Mouse (Mus musculus): ENCODE measurements at regions not wholly inside any gene's neighbourhood (a gene's known extent, or its start where the extent isn't known, plus 50 kb on each side); places are given as distances from the start of the nearest gene placed in this dataset.

DNA sequence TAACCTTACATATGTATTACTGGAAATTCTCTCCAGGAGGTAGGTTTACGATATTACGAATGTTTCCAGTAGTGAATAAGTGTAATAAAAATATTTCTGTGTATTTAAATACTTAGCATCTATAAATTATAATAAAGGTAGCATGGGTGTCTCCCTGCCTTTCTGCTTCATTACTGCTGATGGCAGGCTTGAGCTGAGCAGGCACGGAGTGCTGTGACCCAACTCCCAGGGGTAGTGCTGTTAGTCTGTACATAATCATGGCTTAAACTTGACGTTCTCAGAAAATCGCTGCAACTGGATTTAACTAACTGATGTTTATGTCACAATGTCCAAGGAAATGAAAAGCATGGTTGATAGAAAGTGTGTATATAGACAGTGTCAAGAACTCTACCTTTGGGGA is 727.8 kb upstream of the Frg1 start:
- DNase-seq (ENCODE audit: low spot score in 2 of 2): no peak

DNA sequence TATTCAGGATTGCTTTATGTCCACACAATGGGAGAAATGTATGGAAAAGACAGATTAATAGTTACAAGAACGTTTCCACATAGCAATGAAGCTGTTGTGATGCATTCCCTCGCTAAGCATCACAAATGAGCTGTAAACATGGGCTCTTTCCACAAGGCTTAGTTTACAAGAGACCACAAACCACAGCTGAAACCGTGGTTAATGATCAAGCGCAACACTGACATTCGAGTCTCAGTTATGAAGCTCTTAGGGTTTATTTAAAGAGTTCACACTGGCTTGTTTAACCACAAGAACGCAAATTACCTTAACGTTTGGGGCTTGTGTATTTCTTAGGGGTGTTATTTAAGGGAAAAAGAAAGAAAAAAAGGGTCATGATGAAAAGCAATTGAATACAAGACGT is 727.3 kb upstream of the Frg1 start:
- DNase-seq (ENCODE audit: low spot score in 2 of 2): no peak

DNA sequence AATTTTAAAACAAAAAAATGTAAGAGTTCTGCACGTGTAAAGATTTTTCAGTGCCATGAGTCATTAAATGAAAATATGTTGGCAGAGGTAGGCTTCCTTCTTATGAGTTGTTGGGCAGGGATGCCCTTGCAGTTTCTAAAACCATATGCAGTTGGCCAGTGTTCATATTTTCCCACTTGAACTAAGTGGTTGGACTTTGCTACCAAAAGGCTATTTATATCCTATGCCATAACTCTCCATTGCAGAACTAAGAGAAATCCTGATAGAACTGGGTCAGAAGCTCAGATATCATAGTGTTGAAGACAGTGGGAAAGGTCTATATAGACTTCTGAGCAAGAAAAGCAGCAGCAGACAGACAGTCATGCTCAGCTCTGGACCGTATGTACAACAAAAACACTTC is 690.7 kb upstream of the Frg1 start:
- DNase-seq (ENCODE audit: low spot score in 2 of 2): no peak

DNA sequence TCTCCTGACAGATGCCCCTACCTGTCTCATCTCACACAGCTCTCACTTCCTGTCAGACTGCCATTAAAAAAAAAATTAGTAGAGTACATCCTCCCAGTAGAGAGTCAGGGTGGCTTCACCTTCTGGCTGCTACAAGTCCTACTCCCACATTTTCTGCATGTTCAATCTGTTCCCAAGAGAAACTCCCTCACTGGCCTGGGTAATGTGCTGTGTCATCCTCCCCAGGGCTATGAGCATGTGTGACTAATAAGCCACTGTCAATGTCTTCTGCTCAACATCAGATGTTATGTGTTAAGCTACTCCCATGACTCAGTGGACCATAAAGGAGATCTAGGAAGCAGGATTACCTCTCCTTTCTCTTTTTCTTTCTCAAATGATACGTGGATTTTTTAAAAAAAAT is 652.4 kb upstream of the Frg1 start:
- DNase-seq (ENCODE audit: low spot score in 2 of 2): no peak

DNA sequence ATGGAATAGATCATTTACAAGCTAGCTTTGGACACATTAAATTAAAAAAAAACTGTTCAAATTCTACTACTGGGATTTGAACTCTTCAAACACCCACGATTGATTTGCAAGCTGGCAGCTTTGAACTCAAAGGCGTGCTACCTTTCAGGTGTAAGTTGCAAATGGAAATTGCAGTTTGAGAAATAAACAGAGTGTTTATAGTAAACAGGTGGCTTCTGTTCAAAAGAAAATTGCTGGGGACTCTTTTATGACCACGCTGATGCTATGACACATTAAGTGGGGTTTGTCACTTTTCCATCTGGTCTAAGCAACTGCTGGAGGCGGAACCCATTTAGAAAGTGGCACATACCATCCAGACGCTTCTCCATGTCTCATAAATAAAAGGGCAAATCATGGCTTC is 626.7 kb upstream of the Frg1 start:
- no peak for DNase-seq (ENCODE audit: low spot score in 2 of 2)

DNA sequence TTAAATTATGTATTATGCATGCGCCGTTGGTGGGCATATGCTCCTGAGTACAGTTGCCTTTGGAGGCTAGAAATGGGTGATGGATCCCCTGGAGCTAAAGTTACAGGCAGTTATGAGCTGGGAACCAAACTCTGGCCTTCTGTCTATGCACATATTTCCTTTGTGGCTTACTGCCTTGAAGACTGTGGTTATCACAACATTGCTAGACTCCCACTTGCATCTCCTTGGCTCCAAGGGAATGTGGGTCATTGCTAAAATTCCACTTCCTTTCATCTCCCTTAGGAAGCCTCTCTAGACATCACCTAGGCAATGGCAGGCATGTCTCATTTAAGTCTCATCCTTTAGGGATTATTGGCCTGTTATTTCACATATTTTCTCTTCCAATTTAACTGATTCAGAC is 622.4 kb upstream of the Frg1 start:
- DNase-seq (ENCODE audit: low spot score in 2 of 2): no peak

DNA sequence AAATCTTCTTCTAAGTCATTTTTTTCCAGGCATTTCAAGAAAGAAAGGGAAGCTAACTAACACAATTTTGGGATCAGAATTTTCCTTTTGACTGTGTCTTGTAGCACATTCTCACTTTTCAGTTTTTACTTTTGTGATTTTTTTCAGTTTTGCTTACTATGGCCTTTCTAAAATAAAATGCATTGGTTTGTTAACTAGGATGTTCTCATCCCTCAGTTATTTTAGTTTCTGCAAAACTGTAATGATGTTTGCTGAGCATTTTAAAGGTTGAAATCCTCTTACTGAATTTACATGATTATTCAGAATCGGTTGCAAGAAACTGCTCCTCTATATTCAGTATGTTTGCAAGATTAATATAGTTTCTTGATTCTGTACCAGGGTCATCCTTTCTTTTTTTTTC is 610.1 kb upstream of the Frg1 start:
- no peak for DNase-seq (ENCODE audit: low spot score in 2 of 2)

DNA sequence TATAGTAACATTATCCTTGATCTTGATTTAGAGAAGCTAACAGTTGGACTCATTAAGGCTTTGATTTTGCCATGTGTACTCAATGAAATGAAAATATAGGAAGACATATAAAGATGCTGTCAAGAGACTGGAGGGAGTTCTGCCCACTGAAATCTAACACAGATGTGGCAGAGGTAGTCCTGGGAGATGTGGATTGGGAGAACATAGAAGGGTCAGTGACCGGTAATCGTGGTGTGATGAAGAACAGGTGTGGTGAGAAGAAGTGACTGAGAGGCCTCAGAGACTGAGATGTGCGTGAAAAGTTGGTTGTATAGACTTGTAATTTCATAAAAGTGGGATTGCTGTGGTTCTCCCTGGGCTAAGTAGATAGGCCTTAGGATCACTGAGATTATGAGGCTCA is 600.9 kb upstream of the Frg1 start:
- DNase-seq (ENCODE audit: low spot score in 2 of 2): no peak

DNA sequence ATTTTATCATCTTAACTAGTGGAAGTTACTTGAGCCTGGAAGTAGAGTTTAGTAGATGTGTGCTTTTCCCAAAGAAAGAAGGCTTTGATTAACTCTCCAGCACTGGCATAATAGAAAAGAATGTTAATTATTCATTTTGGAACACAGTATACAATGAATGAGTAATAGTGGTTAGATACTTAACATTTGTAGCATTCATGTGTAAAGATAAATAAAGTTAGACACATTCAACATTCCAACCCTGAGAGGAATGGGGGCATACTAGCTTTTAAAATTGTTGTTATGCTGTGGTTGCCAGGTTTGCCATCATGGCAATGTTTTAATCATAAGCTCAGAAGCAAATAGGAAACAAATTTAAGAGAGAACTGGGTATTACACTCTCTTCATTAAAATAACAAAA is 586.3 kb upstream of the Frg1 start:
- no peak for DNase-seq (ENCODE audit: low spot score in 2 of 2)

DNA sequence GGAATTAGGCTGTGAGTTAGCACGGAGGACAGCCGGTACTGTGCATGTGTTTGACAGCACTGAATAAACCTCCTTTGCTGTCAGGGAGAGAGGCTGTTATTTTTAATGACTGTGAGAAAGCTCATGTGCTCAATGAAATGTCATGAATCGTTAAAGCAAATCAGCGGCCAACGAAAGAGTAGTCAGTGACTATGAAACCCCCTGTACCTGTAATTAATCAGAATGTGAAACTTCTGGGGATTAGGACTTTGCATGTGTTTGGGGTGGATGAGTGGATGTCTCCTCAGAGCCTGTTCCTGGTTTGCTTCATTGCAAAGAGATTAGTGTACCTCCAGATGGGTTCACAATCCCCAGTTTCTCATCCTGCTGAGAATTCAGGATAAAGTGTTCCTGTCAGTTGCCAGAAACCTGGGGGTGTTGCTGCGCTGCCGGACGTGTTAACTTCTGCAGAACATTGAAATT is 572.2 kb upstream of the Frg1 start:
- no peak for DNase-seq (ENCODE audit: low spot score in 2 of 2)

DNA sequence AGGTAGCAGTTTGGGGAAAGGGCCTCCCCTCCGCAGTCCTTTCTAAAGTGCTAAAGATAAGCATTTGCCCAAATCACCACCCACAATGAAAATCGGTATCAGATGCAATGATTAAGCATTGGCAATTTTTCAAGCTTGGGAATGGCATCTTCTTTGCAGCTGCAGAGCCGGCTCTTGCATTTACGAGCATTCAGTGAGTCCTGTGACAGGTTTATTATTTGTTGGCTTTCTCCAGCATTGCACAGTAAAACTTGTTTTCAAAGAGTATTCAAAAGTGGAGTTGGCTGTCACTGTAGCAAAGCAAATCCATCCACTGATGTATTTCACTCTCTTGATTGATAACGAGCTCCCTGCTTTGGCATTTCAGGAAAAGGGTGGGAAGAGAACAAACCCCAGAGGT is 571.3 kb upstream of the Frg1 start:
- DNase-seq (ENCODE audit: low spot score in 2 of 2): no peak

DNA sequence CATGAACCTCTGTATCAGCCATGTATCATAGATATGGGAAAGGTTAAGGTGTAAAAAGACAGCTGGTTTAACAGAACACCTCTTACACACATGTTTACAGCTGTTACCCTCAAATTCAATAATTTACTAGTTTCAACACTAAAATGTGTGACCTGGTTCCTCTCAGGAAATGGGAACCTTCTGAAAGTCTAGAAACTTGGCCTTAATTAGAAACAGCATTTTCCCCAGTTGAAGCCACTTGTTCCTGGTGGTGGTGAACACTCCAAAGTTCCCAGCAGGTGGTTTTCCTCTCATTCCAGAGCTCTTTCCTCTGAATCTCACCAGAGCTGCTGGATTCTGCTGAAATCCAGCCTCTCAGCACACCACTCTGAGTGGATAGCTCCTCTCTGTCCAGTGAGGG is 570.5 kb upstream of the Frg1 start:
- DNase-seq (ENCODE audit: low spot score in 2 of 2): no peak

DNA sequence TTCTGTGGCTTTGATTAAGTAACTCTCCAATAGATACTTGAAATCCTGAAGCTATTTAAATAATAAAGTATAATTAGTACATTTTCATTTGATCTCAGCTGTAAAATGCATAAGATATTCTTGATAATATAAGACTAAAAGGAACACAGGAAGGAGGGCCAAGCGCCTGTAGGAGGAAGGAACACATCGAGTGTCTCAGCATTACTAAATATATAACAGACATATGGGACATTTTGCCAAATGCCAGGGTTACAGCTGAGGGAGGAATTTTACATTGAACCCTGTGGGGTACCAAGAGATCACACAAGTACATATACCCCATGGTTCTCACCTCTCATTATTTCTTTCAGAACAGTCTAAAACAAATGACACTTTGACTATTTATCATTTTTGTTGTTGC is 555.5 kb upstream of the Frg1 start:
- no peak for DNase-seq (ENCODE audit: low spot score in 2 of 2)

DNA sequence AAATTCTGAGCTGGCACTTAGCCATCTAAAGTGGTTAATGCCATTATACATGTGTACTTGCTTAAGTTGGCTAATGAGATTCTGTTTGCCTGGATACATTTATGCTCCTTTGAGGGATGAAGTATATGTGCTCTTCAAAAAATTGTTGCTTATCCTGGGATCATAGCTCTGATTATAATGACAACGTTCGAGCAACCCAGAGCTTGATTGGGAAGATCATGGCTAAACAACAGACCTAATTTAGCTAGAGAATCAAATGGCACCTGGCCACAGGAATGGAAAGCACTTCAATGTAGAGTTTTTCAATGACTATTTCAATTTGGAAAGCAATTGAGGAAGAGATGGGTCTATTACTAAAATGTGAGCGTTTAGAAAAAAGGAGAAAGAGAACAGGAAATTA is 553.7 kb upstream of the Frg1 start:
- DNase-seq (ENCODE audit: low spot score in 2 of 2): no peak

DNA sequence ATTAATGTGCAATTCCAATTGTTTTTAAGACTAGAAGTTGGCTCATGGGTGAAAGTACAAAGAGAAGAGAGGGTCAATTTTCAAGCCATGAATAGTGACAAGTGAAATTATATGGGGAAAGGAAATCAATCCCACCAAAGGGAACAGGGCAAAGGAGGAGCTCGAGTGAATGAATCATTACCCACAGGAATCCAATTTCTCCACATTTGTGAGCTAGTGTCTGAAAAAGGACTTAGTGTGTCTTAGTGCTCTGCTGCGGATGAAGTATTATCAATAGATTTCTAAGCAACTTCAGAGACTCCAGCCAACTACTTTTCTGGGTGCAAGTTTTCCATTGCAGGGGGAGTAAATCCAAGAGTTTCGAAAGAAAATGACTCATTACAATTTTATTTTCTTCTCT is 552.5 kb upstream of the Frg1 start:
- no peak for DNase-seq (ENCODE audit: low spot score in 2 of 2)

DNA sequence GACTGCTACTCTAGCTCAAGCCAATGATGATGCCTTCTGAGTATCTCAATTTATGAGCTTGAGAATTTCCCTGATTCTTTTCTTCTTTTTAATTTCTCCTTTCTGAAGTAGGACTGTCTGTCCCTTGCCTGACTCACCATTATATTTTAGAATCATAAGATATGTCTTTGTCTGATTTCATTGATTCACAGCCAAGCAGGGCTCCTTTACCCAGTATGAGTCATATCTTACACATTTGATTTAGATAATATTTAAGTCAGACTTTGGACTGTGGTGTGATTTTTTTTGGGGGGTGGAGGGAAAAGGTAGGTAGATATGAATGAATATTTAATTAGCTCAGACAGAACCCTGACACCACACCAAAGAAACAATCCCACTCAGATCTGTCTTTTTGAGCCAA is 547.2 kb upstream of the Frg1 start:
- no peak for DNase-seq (ENCODE audit: low spot score in 2 of 2)

DNA sequence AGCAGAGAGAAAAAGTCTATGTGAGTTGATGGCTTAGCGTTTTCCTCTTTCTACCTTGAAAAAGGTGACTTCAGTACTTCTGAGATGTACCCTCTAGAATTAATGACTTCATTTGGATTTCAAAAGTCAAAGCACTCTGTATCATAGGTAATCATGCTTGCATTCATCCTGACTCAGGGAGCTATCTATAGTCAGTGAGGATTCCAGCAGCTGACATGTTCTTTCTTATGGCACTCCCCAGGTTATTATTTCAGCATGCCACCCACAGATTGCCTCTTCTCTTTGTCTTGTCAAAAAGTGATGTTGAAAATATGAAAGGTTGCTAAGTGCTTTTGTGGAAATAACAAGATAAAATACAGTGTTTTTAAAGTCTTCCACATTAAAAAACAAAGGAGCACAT is 540.0 kb upstream of the Frg1 start:
- no peak for DNase-seq (ENCODE audit: low spot score in 2 of 2)

DNA sequence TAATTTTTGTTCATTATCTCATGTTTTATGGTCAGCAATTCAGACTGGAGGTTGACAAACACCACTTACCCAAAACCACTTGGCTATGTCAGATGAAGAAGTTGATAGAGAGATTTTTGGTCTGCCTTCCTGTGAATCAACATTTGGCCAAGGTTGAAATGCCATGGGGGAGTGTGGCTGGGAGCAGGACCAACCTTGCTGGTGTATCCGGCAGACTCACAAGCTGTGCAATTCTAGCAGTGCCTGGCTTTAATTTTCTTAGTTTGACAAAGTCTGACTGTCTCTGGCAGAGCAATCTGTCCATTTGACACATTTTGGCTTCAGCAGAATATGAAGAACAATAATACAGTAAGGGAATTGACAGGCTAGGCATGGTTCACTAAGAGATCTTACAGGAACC is 533.9 kb upstream of the Frg1 start:
- no peak for DNase-seq (ENCODE audit: low spot score in 2 of 2)

DNA sequence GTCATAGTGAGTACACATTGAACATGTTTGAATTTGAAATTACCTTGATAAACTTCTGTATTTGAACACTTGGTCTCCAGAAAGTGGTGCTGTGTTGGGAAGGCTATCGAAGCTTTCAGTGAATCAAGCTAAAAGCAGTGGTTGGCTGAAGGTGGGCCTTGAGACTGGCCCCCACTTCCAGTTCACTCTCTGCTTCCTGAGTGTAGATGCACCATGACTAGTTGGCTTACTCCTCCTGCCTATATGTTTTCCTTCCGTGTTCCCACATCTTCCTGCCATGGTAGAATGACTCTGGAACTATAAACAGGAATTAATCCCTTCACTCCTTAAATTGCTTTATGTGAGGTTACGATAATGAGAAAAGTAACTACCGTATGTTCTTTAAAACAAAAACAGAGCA is 522.4 kb upstream of the Frg1 start:
- no peak for DNase-seq (ENCODE audit: low spot score in 2 of 2)

DNA sequence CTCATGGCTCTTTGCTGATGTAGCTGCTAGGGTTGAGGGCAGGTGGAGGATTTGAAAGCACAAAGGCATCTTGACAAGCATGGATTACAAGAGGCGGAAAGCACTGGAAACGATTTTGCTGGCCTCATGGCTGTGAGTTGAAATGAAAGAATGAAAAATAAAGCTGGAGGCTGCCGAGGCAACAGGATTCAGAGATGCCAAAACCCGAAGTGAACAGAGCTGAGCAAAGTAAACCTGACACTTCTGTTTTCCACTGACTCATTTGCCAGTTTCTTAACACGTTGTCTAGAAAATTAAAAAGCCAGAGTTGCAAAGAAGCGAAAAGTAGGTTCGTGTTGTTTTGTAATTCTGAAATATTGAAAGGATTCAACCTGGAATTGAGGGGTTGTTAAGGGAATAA is 504.2 kb upstream of the Frg1 start:
- DNase-seq (ENCODE audit: low spot score in 2 of 2): no peak

DNA sequence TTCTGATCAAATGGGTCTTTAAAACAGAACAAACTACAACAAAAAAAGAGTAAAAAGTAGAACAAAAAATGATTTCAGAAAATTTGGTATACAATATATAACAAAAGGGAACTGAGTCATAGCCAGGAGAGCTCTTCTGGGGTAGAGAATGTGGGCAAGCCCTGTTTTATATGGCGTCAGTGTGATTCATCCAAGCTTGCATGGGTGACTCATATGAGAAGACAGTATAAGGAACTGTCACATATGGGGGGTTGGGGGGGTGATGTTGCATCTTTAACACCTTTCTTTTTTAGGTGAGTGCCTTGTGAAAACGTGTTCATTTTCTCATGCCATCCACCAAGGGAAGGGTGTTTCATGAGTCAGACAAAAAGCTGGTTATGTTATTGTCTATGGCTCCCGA is 503.7 kb upstream of the Frg1 start:
- no peak for DNase-seq (ENCODE audit: low spot score in 2 of 2)

DNA sequence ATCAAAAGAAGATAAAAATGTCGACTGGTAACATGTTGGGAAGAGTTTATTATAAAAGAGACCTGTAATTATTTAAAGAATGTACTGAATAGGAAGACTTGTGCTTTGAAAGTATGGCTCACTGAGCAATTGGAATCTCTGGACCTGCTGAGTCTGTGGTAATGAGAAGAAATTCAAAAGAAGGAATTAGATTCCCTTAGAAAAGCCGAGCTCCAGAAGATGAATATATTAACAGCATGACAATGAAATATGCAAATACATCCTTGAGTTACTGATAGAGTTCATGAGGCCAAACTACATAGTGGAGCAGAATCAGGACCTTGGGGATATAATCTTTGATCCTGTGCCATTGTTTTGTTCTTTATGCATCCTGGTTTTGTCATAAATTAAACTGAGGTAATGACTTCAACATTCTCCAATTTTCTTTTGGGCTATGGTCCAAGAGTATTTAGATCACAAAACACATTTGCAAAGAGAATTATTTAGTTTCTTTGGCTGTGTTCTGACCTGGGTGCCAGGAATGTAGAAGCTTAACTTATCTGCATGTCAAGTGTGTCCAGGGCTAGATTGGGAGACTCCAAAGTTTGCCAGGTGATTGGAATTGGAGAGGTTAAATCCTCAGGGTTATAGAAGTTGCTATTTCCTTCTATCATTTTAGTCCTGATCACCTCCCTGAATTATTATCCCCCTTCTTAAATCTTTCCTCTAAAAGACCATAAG is 461.3 kb upstream of the Frg1 start:
- no peak for DNase-seq (ENCODE audit: low spot score in 2 of 2)

DNA sequence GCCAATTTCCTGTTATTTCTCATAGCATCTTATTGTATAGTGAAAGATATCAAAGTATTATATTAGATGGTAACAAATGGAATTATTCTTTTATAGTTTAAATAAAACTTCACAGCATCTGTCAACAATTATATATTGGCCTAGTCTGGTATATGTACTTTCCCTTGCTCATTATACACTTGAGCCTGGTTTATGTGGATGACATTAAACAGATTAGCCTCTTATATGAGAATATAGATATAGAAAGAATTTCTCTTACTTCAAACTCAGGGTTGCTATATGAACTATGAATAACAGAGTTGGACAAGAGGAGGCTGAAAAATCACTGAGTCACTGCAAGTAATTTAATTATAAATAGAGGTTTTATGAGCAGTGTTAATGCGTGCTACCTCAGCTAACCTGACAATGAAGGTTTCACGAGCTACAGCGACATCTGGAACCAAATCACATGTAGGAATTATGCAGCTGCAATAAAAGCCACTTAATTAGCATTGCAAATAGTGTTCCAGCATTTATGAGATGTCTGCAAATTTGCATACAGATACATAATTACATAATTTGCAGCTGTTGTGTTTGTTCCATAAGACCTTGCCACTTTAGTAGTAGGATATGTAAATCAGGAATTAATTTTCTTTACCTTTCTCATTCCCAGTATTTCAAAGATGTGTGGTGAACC is 452.9 kb upstream of the Frg1 start:
- no peak for DNase-seq (ENCODE audit: low spot score in 2 of 2)

DNA sequence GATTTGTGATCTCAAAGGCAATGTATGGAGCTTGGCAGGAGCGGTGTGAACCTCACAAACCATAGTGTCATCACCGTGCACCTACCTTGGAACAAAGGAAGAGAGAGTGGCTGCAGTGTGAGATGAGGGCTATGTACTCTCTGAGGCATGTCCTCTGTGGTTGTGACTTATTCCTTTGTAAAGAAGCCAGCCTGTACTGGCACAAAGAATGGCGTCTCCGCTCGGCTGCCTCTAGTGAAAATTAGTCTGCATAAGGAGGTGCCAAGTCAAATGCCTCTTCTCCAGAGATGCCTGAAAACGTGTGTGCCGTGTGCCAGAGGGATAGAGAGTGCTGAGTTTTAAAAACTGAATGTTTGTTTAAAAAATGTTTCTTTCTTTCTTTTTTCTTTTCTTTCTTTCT is 444.0 kb upstream of the Frg1 start:
- no peak for DNase-seq (ENCODE audit: low spot score in 2 of 2)
